Mouse (Mus musculus) limb, embryonic 13.5 days (tissue): ENCODE data around the gene Galntl6. TPM values are rescaled to one million over a fixed set of nuclear protein-coding genes. Genes with fewer than 3 reads are reported as not detected.

Experiments used
- ATAC-seq: fragments of 200-750 bp; cut with Nextera tagmentation; 2 replicates; pipeline ENCODE4 v1.8.0; 2017; ENCODE audit warnings: low read depth, moderate number of reproducible peaks, moderate TSS enrichment; ENCODE audit not compliant: low FRiP score
- H3K27ac ChIP-seq: fragments of 300-500 bp; sonication (generic); 2 replicates; pipeline ENCODE4 v1.5.1; 2015; ENCODE audit warnings: inconsistent platforms, mild to moderate bottlenecking, moderate library complexity
- H3K27me3 ChIP-seq: fragments of 300-500 bp; sonication (generic); 2 replicates; pipeline ENCODE4 v1.6.1; 2015; ENCODE audit warnings: mild to moderate bottlenecking, inconsistent platforms
- H3K36me3 ChIP-seq: fragments of 300-500 bp; sonication (generic); 2 replicates; pipeline ENCODE4 v1.6.1; 2015; ENCODE audit warnings: inconsistent platforms, mild to moderate bottlenecking, moderate library complexity
- H3K4me1 ChIP-seq: fragments of 300-500 bp; sonication (generic); 2 replicates; pipeline ENCODE4 v1.6.1; 2015; ENCODE audit warnings: inconsistent platforms
- H3K4me2 ChIP-seq: fragments of 300-500 bp; sonication (generic); replicated peaks from 2 replicates; pipeline ENCODE4 v1.6.1; 2015; ENCODE audit warnings: inconsistent platforms, mild to moderate bottlenecking, moderate library complexity
- H3K4me3 ChIP-seq: fragments of 300-500 bp; sonication (generic); 2 replicates; pipeline ENCODE4 v1.5.1; 2015; ENCODE audit warnings: moderate library complexity, mild to moderate bottlenecking, inconsistent platforms
- H3K9ac ChIP-seq: fragments of 300-500 bp; sonication (generic); 2 replicates; pipeline ENCODE4 v1.6.1; 2015; ENCODE audit warnings: mild to moderate bottlenecking, inconsistent platforms
- H3K9me3 ChIP-seq: fragments of 300-500 bp; sonication (generic); 2 replicates; pipeline ENCODE4 v1.6.1; 2016; ENCODE audit warnings: inconsistent platforms
- WGBS: fragments of 180-500 bp; shearing (Covaris S2); methylation state at CpG from one replicate; pipeline ENCODE4 v1.1.7; 2015; 5-methylcytosine and 5-hydroxymethylcytosine counted together
- polyA plus RNA-seq: library from polyadenylated mRNA; unstranded; fragments of >200 nt; fragmentation: Nextera tagmentation; extraction: Ambion mirVana; gene quantifications from 2 replicates; pipeline ENCODE4 v1.2.1, GENCODE M21; 2015

Gene Galntl6
- polyA plus RNA-seq, 1 experiment from 2014 or later: 1.5 TPM

GRCm38 (mm10) chr8:57807060-57807459 lies 1105.4 kb downstream of the Galntl6 start:
- no peak overlapping the region for H3K9ac ChIP-seq
- H3K9me3 ChIP-seq: no peaks in the 10 kb centered on the region
- H3K4me2 ChIP-seq: no peak overlapping the region
- H3K36me3 ChIP-seq: no peaks in the 10 kb centered on the region
- 66% methylated on average over 4 of the region's 4 CpGs for WGBS
- ATAC-seq: no peak
- no peak overlapping the region for H3K27ac ChIP-seq
- no peaks in the 10 kb centered on the region for H3K27me3 ChIP-seq
- peaks cover 3% of the 10 kb centered on the region; the same call in 1 of the 2 replicates for H3K4me1 ChIP-seq
- no peak overlapping the region for H3K4me3 ChIP-seq

GRCm38 (mm10) chr8:57805094-57805493 lies 1107.3 kb downstream of the Galntl6 start:
- H3K4me1 ChIP-seq: peaks cover 5% of the 10 kb centered on the region; the same call in 1 of the 2 replicates
- no peaks in the 10 kb centered on the region for H3K9me3 ChIP-seq
- no peak overlapping the region for H3K9ac ChIP-seq
- H3K4me2 ChIP-seq: no peak overlapping the region
- no peaks in the 10 kb centered on the region for H3K36me3 ChIP-seq
- no peaks in the 10 kb centered on the region for H3K27me3 ChIP-seq
- H3K4me3 ChIP-seq: no peak overlapping the region
- 78% methylated on average over 4 of the region's 4 CpGs for WGBS
- ATAC-seq: no peak
- no peak overlapping the region for H3K27ac ChIP-seq

GRCm38 (mm10) chr8:57803821-57804220 lies 1108.6 kb downstream of the Galntl6 start:
- H3K9ac ChIP-seq: no peak overlapping the region
- no peaks in the 10 kb centered on the region for H3K27me3 ChIP-seq
- 90% methylated on average over 8 of the region's 8 CpGs for WGBS
- peaks cover 8% of the 10 kb centered on the region; the same call in 1 of the 2 replicates for H3K4me1 ChIP-seq
- no peaks in the 10 kb centered on the region for H3K9me3 ChIP-seq
- no peaks in the 10 kb centered on the region for H3K36me3 ChIP-seq
- H3K27ac ChIP-seq: no peak overlapping the region
- H3K4me2 ChIP-seq: no peak overlapping the region
- H3K4me3 ChIP-seq: no peak overlapping the region
- no peak for ATAC-seq

GRCm38 (mm10) chr8:57801197-57801596 lies 1111.2 kb downstream of the Galntl6 start:
- H3K4me1 ChIP-seq: 0 out of 2 replicates have a peak, but pooled peaks cover 4% of the 10 kb centered on the region
- no peak overlapping the region for H3K9ac ChIP-seq
- H3K4me3 ChIP-seq: no peak overlapping the region
- ATAC-seq: no peak
- no peak overlapping the region for H3K27ac ChIP-seq
- H3K36me3 ChIP-seq: no peaks in the 10 kb centered on the region
- H3K4me2 ChIP-seq: no peak overlapping the region
- no peaks in the 10 kb centered on the region; the same call in 1 of the 2 replicates for H3K27me3 ChIP-seq
- WGBS: 75% methylated on average over 4 of the region's 4 CpGs
- H3K9me3 ChIP-seq: no peaks in the 10 kb centered on the region

- Histone ChIP-seq H3K4me3 (peak overlapping the region; percentile 30), H3K27ac (no peak overlapping the region), H3K9ac (no peak overlapping the region), H3K4me1 (0 out of 2 replicates have a peak, but pooled peaks cover 4% of the 10 kb centered on the region), H3K27me3 (peaks cover 3% of the 10 kb centered on the region; the same call in 1 of the 2 replicates), H3K9me3 (no peaks in the 10 kb centered on the region), H3K36me3 (no peaks in the 10 kb centered on the region), H3K4me2 (peak overlapping the region; percentile 61)
- 22% methylated on average over 4 of the region's 4 CpGs for WGBS
- peak; percentile 74; the same call in 1 of the 2 replicates for ATAC-seq
Measured at GRCm38 (mm10) chr8:57800327-57800726, 1112.1 kb downstream of the Galntl6 start.

- Histone ChIP-seq H3K36me3 (no peaks in the 10 kb centered on the region), H3K4me2 (peak overlapping the region; percentile 61), H3K4me1 (0 out of 2 replicates have a peak, but pooled peaks cover 4% of the 10 kb centered on the region), H3K9me3 (no peaks in the 10 kb centered on the region), H3K27me3 (peaks cover 8% of the 10 kb centered on the region; the same call in 1 of the 2 replicates), H3K27ac (no peak overlapping the region), H3K9ac (peak overlapping the region; percentile 27; the same call in 1 of the 2 replicates), H3K4me3 (peak overlapping the region; percentile 30)
- WGBS: 14% methylated on average over 12 of the region's 12 CpGs
- peak; percentile 75 for ATAC-seq
Measured at GRCm38 (mm10) chr8:57799797-57800204, 1112.6 kb downstream of the Galntl6 start.

- Histone ChIP-seq H3K36me3 (no peaks in the 10 kb centered on the region), H3K4me2 (no peak overlapping the region), H3K4me3 (no peak overlapping the region), H3K9me3 (no peaks in the 10 kb centered on the region), H3K27ac (no peak overlapping the region), H3K9ac (no peak overlapping the region), H3K27me3 (peaks cover 8% of the 10 kb centered on the region; the same call in 1 of the 2 replicates), H3K4me1 (peaks cover 8% of the 10 kb centered on the region; the same call in 1 of the 2 replicates)
- 0 out of 2 replicates have a peak, but pooled peaks have one; percentile 17 for ATAC-seq
- WGBS: 33% methylated on average over 4 of the region's 4 CpGs
Measured at GRCm38 (mm10) chr8:57793455-57793854, 1119.0 kb downstream of the Galntl6 start.

GRCm38 (mm10) chr8:57792246-57792645 lies 1120.2 kb downstream of the Galntl6 start:
- Histone ChIP-seq H3K4me2 (no peak overlapping the region), H3K4me3 (no peak overlapping the region), H3K27ac (no peak overlapping the region), H3K9me3 (no peaks in the 10 kb centered on the region), H3K4me1 (peaks cover 8% of the 10 kb centered on the region; the same call in 1 of the 2 replicates), H3K9ac (no peak overlapping the region), H3K36me3 (no peaks in the 10 kb centered on the region), H3K27me3 (peaks cover 8% of the 10 kb centered on the region; the same call in 1 of the 2 replicates)
- no peak for ATAC-seq
- WGBS: 74% methylated on average over 7 of the region's 7 CpGs

GRCm38 (mm10) chr8:57791309-57791721 lies 1121.1 kb downstream of the Galntl6 start:
- H3K27ac ChIP-seq: no peak overlapping the region
- ATAC-seq: peak; percentile 49; the same call in 1 of the 2 replicates
- no peak overlapping the region for H3K9ac ChIP-seq
- no peak overlapping the region for H3K4me2 ChIP-seq
- H3K4me1 ChIP-seq: peaks cover 8% of the 10 kb centered on the region; the same call in 1 of the 2 replicates
- peaks cover 8% of the 10 kb centered on the region; the same call in 1 of the 2 replicates for H3K27me3 ChIP-seq
- no peak overlapping the region for H3K4me3 ChIP-seq
- WGBS: 21% methylated on average over 5 of the region's 5 CpGs
- no peaks in the 10 kb centered on the region for H3K36me3 ChIP-seq
- H3K9me3 ChIP-seq: no peaks in the 10 kb centered on the region

GRCm38 (mm10) chr8:57779551-57779950 lies 1132.9 kb downstream of the Galntl6 start:
- H3K27ac ChIP-seq: no peak overlapping the region
- H3K27me3 ChIP-seq: no peaks in the 10 kb centered on the region
- 57% methylated on average over 7 of the region's 7 CpGs for WGBS
- H3K9me3 ChIP-seq: no peaks in the 10 kb centered on the region
- ATAC-seq: no peak
- H3K9ac ChIP-seq: no peak overlapping the region
- no peak overlapping the region for H3K4me3 ChIP-seq
- H3K4me1 ChIP-seq: no peaks in the 10 kb centered on the region
- no peaks in the 10 kb centered on the region for H3K36me3 ChIP-seq
- H3K4me2 ChIP-seq: no peak overlapping the region

- no peak overlapping the region for H3K4me2 ChIP-seq
- no peaks in the 10 kb centered on the region for H3K36me3 ChIP-seq
- WGBS: 62% methylated on average over 7 of the region's 7 CpGs
- H3K4me1 ChIP-seq: no peaks in the 10 kb centered on the region
- 0 out of 2 replicates have a peak, but pooled peaks cover 4% of the 10 kb centered on the region for H3K27me3 ChIP-seq
- no peak overlapping the region for H3K27ac ChIP-seq
- ATAC-seq: no peak
- no peaks in the 10 kb centered on the region for H3K9me3 ChIP-seq
- no peak overlapping the region for H3K4me3 ChIP-seq
- no peak overlapping the region for H3K9ac ChIP-seq
Measured at GRCm38 (mm10) chr8:57777988-57778721, 1134.3 kb downstream of the Galntl6 start.

GRCm38 (mm10) chr8:57776723-57777122 lies 1135.7 kb downstream of the Galntl6 start:
- Histone ChIP-seq H3K4me3 (no peak overlapping the region), H3K4me1 (0 out of 2 replicates have a peak, but pooled peaks cover 5% of the 10 kb centered on the region), H3K36me3 (no peaks in the 10 kb centered on the region), H3K9ac (no peak overlapping the region), H3K27me3 (0 out of 2 replicates have a peak, but pooled peaks cover 5% of the 10 kb centered on the region), H3K9me3 (no peaks in the 10 kb centered on the region), H3K4me2 (no peak overlapping the region), H3K27ac (no peak overlapping the region)
- ATAC-seq: no peak
- WGBS: 40% methylated on average over 7 of the region's 7 CpGs
